Mouse (Mus musculus): ENCODE results near the gene Cyp4f17. TPM values are rescaled to one million over a fixed set of nuclear protein-coding genes. Genes with fewer than 3 reads are reported as not detected.

Cyp4f17 gene
- total RNA-seq, 2 experiments from 2014 or later, result 9.8 to 12.7 TPM

Other genes starting within 250 kb of the Cyp4f17 start
- 100 to 1,000 TPM; 119 to 139 TPM for gene Brd4, start 221.3 kb upstream of the Cyp4f17 start, total RNA-seq (2021)
- gene Akap8, start 184.8 kb upstream of the Cyp4f17 start, total RNA-seq (2021), result 100 to 1,000 TPM; 129 to 130 TPM
- gene Akap8l, start 155.4 kb upstream of the Cyp4f17 start, total RNA-seq (2021), result 100 to 1,000 TPM; 157 to 160 TPM
- 10 to 100 TPM; 66.5 to 71.9 TPM for gene Wiz, start 116.6 kb upstream of the Cyp4f17 start, total RNA-seq (2021)
- 1 to 10 TPM in 1 of 2 experiments, under 1 TPM in 1; 0.96 to 1.5 TPM for gene Rasal3, start 102.5 kb upstream of the Cyp4f17 start, total RNA-seq (2021)
- gene Pglyrp2, start 81.9 kb upstream of the Cyp4f17 start, total RNA-seq (2021), result 10 to 100 TPM in 1 of 2 experiments, under 1 TPM in 1; 0.31 to 10.5 TPM
- under 1 TPM in 1 of 2 experiments, not detected in 1; 0.67 TPM for gene Cyp4f39, start 53.3 kb upstream of the Cyp4f17 start, total RNA-seq (2021)
- 10 to 100 TPM; 26.0 to 27.6 TPM for gene Cyp4f16, start 30.5 kb downstream of the Cyp4f17 start, total RNA-seq (2021)
- gene Cyp4f37, start 115.3 kb downstream of the Cyp4f17 start, total RNA-seq (2021), result not detected
- gene Cyp4f40, start 152.8 kb downstream of the Cyp4f17 start, total RNA-seq (2021), result not detected
- 1 to 10 TPM; 3.6 to 7.7 TPM for gene Cyp4f15, start 179.6 kb downstream of the Cyp4f17 start, total RNA-seq (2021)

Data from adrenal gland, postnatal 4 days (tissue).